Mouse (Mus musculus) MEL (cell line): ENCODE results near the gene St6galnac4. TPM values are rescaled to one million over a fixed set of nuclear protein-coding genes. Genes with fewer than 3 reads are reported as not detected.

Experiments used
- DNase-seq: peaks from one replicate; pipeline ENCODE4 v3.0.0; 2011; ENCODE audit warnings: low read depth, low spot score
- H3K27ac ChIP-seq: 2 replicates; pipeline ENCODE4 v1.5.1; 2012; ENCODE audit warnings: low read depth, mild to moderate bottlenecking, control low read depth, low read length, moderate library complexity; ENCODE audit not compliant: control insufficient read depth
- H3K27me3 ChIP-seq, 2 experiments: fragments of 150-350 bp in 1 of 2; sonication (generic) in 1 of 2; 2 replicates each; pipeline ENCODE4 v1.6.1; 2012; ENCODE audit warnings: low read length in 2 of 2, mild to moderate bottlenecking in 2 of 2, improper control_type of control experiment in 1 of 2, moderate library complexity in 1 of 2; ENCODE audit not compliant: insufficient read depth in 2 of 2, control insufficient read depth in 1 of 2
- H3K36me3 ChIP-seq, 2 experiments: 2 replicates each; pipeline ENCODE4 v1.6.1; 2012 to 2014; ENCODE audit warnings: low read length in 2 of 2, improper control_type of control experiment in 1 of 2, inconsistent platforms in 1 of 2, mild to moderate bottlenecking in 1 of 2; ENCODE audit not compliant: insufficient read depth in 2 of 2, control insufficient read depth in 1 of 2
- H3K4me1 ChIP-seq, 2 experiments: fragments of 150-350 bp in 1 of 2; sonication (generic) in 1 of 2; 2 replicates each; pipeline ENCODE4 v1.6.1; 2012; ENCODE audit warnings: low read length in 2 of 2, improper control_type of control experiment in 1 of 2, mild to moderate bottlenecking in 1 of 2; ENCODE audit not compliant: insufficient read depth in 2 of 2, control insufficient read depth in 1 of 2
- H3K4me3 ChIP-seq, 2 experiments: fragments of 150-350 bp in 1 of 2; sonication (generic) in 1 of 2; 2 replicates each; pipeline ENCODE4 v1.5.1; 2012; ENCODE audit warnings: low read depth in 2 of 2, low read length in 2 of 2, mild to moderate bottlenecking in 2 of 2, moderate library complexity in 2 of 2, control low read depth in 1 of 2, improper control_type of control experiment in 1 of 2; ENCODE audit not compliant: control insufficient read depth in 1 of 2, insufficient read depth in 1 of 2
- H3K79me2 ChIP-seq: 2 replicates; pipeline ENCODE4 v1.6.1; 2012; ENCODE audit warnings: mild to moderate bottlenecking, low read length, moderate library complexity; ENCODE audit not compliant: control insufficient read depth, poor library complexity, insufficient read depth
- H3K9ac ChIP-seq: 2 replicates; pipeline ENCODE4 v1.6.1; 2012; ENCODE audit warnings: low read depth, mild to moderate bottlenecking, control low read depth, low read length, moderate library complexity; ENCODE audit not compliant: control insufficient read depth, poor library complexity, severe bottlenecking
- H3K9me3 ChIP-seq: fragments of 150-350 bp; sonication (generic); replicated peaks from 2 replicates; pipeline ENCODE4 v1.6.1; 2012; ENCODE audit warnings: mild to moderate bottlenecking, low read length, improper control_type of control experiment, moderate library complexity; ENCODE audit not compliant: insufficient read depth
- CTCF ChIP-seq, 3 experiments: IDR thresholded peaks in 2 of 3; conservative IDR thresholded peaks in 1 of 3; 2 replicates each; pipeline ENCODE4 v1.5.1; 2011 to 2012; ENCODE audit warnings: low read length in 3 of 3, low read depth in 2 of 3, mild to moderate bottlenecking in 2 of 3, improper control_type of control experiment in 1 of 3, inconsistent platforms in 1 of 3, mixed read lengths in 1 of 3, moderate library complexity in 1 of 3; ENCODE audit not compliant: control insufficient read depth in 1 of 3, insufficient read depth in 1 of 3, poor library complexity in 1 of 3, severe bottlenecking in 1 of 3
- ELF1 ChIP-seq: IDR thresholded peaks from 2 replicates; pipeline ENCODE4 v1.6.1; 2014; ENCODE audit warnings: low read depth, mild to moderate bottlenecking, inconsistent platforms, low read length, improper control_type of control experiment, moderate library complexity
- ETS1 ChIP-seq: IDR thresholded peaks from 2 replicates; pipeline ENCODE4 v1.6.1; 2012; ENCODE audit warnings: low read depth, mild to moderate bottlenecking, inconsistent platforms, low read length, improper control_type of control experiment, moderate library complexity
- JUND ChIP-seq: IDR thresholded peaks from 2 replicates; pipeline ENCODE4 v1.6.1; 2011; ENCODE audit warnings: low read depth, mild to moderate bottlenecking, improper control_type of control experiment, low read length
- MAFK ChIP-seq: IDR thresholded peaks from 2 replicates; pipeline ENCODE4 v1.6.1; 2011; ENCODE audit warnings: low read depth, mild to moderate bottlenecking, low read length, improper control_type of control experiment, borderline replicate concordance
- MEF2A ChIP-seq: IDR thresholded peaks from 2 replicates; pipeline ENCODE4 v1.6.1; 2014; ENCODE audit warnings: low read depth, mild to moderate bottlenecking, inconsistent platforms, low read length, improper control_type of control experiment; ENCODE audit not compliant: poor library complexity, insufficient replicate concordance, severe bottlenecking; ENCODE audit errors: extremely low read depth
- NELFE ChIP-seq: IDR thresholded peaks from 2 replicates; pipeline ENCODE4 v1.6.1; 2011; ENCODE audit warnings: low read depth, low read length, improper control_type of control experiment
- NRF1 ChIP-seq: IDR thresholded peaks from 2 replicates; pipeline ENCODE4 v1.6.1; 2014; ENCODE audit warnings: low read depth, mild to moderate bottlenecking, inconsistent platforms, low read length, improper control_type of control experiment, moderate library complexity; ENCODE audit not compliant: poor library complexity, insufficient read depth, severe bottlenecking
- POLR2A ChIP-seq, 2 experiments: IDR thresholded peaks; 2 replicates each; pipeline ENCODE4 v1.6.1; 2011 to 2012; ENCODE audit warnings: low read length in 2 of 2, mild to moderate bottlenecking in 2 of 2, control low read depth in 1 of 2, improper control_type of control experiment in 1 of 2, low read depth in 1 of 2, moderate library complexity in 1 of 2; ENCODE audit not compliant: control insufficient read depth in 1 of 2, insufficient read depth in 1 of 2, poor library complexity in 1 of 2
- RAD21 ChIP-seq: IDR thresholded peaks from 2 replicates; pipeline ENCODE4 v1.6.1; 2011; ENCODE audit warnings: mild to moderate bottlenecking, low read depth, low read length, improper control_type of control experiment
- RCOR1 ChIP-seq: IDR thresholded peaks from 2 replicates; pipeline ENCODE4 v1.6.1; 2012; ENCODE audit warnings: low read depth, mild to moderate bottlenecking, inconsistent platforms, low read length, improper control_type of control experiment
- SIN3A ChIP-seq: IDR thresholded peaks from 2 replicates; pipeline ENCODE4 v1.6.1; 2012; ENCODE audit warnings: low read length, improper control_type of control experiment, inconsistent platforms
- polyA plus RNA-seq, 2 experiments: library from polyadenylated mRNA; stranded (reverse) in 1 of 2; unstranded in 1 of 2; fragments of >175 nt in 1 of 2; fragments of >200 nt in 1 of 2; gene quantifications; 2 replicates each; pipeline versions ENCODE4 v1.2.1 to v1.2.4; 2012; ENCODE audit warnings: low replicate concordance in 2 of 2, low read depth in 1 of 2; ENCODE audit not compliant: insufficient read length in 2 of 2, insufficient read depth in 1 of 2, missing spikeins in 1 of 2
- total RNA-seq: library from RNA; depleted of rRNA; stranded (reverse); fragments of 300-350 nt; gene quantifications from 2 replicates; pipeline ENCODE4 v1.2.3, GENCODE M21; 2012

St6galnac4 gene
- total and polyA plus RNA-seq, 3 experiments = 58.3 to 109 TPM; not detected in 1

GRCm38 (mm10) chr2:32606161-32607142 is 19.6 kb downstream of the St6galnac4 start (continued):
- 0 out of 2 replicates have a peak, but pooled peaks have one; percentile 31 for TF ChIP-seq ETS1
- no peak for TF ChIP-seq MEF2A
- TF ChIP-seq SIN3A = peak; percentile 60; the same call in 1 of the 2 replicates
- no peak for TF ChIP-seq MAFK
- peak; percentile 28 for TF ChIP-seq RAD21

DNA sequence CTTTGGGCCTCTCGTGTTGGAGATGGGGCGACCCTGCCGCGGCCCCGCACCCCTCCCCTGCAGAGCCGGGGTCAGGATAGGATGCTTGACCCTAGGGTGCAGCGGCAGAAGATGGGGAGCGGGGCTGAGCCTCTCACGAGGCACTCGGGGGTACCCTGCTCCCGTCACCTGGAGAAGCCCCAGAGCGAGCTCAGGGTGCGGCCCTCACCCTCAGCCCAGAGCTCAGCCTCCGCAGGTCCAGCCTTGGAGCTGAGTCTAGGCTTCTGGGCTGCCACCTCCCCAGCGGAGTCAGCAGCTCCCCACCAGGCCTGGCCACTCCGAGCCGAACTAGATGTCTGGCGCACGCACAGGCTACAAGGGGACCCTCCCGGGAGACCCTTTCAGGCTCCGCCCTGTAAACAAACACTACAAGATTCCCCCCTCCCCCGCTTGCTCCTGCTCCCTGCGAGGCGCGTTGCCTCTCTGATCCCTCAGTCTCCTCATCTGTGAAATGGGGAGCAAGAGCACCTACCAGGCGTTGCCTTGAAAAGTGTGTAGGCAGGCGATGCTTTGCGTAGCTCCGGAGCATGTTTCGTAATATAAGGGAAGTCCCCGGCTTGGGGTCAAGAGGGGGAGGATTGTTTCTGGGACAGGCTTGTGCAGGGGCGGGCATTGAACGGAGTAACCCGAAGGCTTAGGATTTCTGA is 20.5 kb downstream of the St6galnac4 start:
- H3K4me3 ChIP-seq = peak overlapping the region; percentile 78 to 93
- peak overlapping the region; percentile 76 for H3K9ac ChIP-seq
- peak; percentile 78 for DNase-seq
- H3K4me1 ChIP-seq = peaks cover 6 to 29% of the 10 kb centered on the region in 2 experiments
- peak overlapping the region; percentile 74 for H3K27ac ChIP-seq
- TF ChIP-seq POLR2A (IDR thresholded peaks at IDR 0.05; ENCODE audit: control insufficient read depth in 1 of 2, insufficient read depth in 1 of 2, low read depth in 1 of 2, low read length in 2 of 2, poor library complexity in 1 of 2) (0 out of 4 replicates have a peak, but pooled peaks of 1 of the 2 experiments have one; percentile 14), CTCF (IDR thresholded peaks at IDR 0.05 in 2 of 3, conservative IDR thresholded peaks at IDR 0.05 in 1 of 3; ENCODE audit: control insufficient read depth in 1 of 3, insufficient read depth in 1 of 3, low read depth in 2 of 3, low read length in 3 of 3, poor library complexity in 1 of 3, severe bottlenecking in 1 of 3) (no peak)
- no peaks in the 10 kb centered on the region for H3K9me3 ChIP-seq
- H3K27me3 ChIP-seq = no peaks in the 10 kb centered on the region
- peaks cover 2% of the 10 kb centered on the region; the same call in 1 of the 2 replicates for H3K79me2 ChIP-seq
- H3K36me3 ChIP-seq = peaks cover 0 to 6% of the 10 kb centered on the region in 2 experiments; a peak in 2 of 4 replicates

DNA sequence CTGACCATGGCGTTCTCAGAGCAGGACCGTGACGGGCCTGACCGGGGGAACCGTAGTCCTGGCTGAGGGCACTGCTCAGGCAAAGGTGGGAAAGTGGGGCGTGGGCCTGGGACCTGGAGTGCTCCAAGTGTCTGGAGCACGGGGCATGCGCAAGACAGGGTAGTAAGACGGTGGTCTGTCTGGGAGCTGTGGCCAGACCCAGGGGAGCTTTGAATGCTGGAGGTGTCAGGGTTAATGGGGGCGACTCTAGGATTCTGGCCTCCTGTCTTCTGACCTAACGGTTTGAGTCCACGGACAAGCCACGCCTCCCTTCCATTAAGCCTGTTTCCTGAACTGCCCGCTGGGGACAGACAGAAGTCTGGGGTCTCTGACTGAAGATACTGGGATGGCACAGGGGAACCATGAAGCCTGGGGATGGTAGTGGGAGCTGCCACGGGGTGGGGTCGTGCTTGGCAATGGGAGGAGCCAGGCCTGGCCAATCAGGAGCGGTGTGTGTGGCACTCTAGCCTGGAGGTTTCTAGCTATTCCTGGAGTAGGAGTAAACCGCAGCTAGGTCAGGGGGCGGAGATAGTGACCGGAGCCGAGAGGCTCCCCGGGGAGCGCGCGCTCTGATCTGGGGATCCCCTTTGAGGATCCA is 21.4 kb downstream of the St6galnac4 start:
- H3K4me1 ChIP-seq = peaks cover 6 to 29% of the 10 kb centered on the region in 2 experiments
- DNase-seq = peak; percentile 89
- H3K9ac ChIP-seq = peak overlapping the region; percentile 36
- TF ChIP-seq RCOR1 (peak; percentile 4; the same call in 1 of the 2 replicates), JUND (no peak), ELF1 (no peak), NRF1 (peak; percentile 60; the same call in 1 of the 2 replicates), MEF2A (peak; percentile 41; the same call in 1 of the 2 replicates), NELFE (no peak)
- TF ChIP-seq, all 39 proteins: peak for 3
- H3K4me3 ChIP-seq = peak overlapping the region; percentile 78 to 93
- peaks cover 2% of the 10 kb centered on the region; the same call in 1 of the 2 replicates for H3K79me2 ChIP-seq
- H3K27ac ChIP-seq = peak overlapping the region; percentile 30
- H3K36me3 ChIP-seq = peaks cover 0 to 6% of the 10 kb centered on the region in 2 experiments; a peak in 2 of 4 replicates
- no peaks in the 10 kb centered on the region for H3K9me3 ChIP-seq
- H3K27me3 ChIP-seq = no peaks in the 10 kb centered on the region
